Mouse (Mus musculus) forelimb bud, embryonic 11.5 days (tissue): ENCODE results near the gene Gm21964.

Experiments used
- DNase-seq: peaks from one replicate; pipeline ENCODE4 v3.0.0-alpha.2; 2012; ENCODE audit warnings: low read depth, low spot score

The Gm21964 gene

GRCm38 (mm10) chr8:110100907-110101306, at the start of gene Gm21964:
TSS of gene Gm21964 (plus strand) at chr8:110101207.
- DNase-seq, result no peak

GRCm38 (mm10) chr8:110051208-110051607, 49.8 kb upstream of the Gm21964 start:
- DNase-seq, result no peak

- DNase-seq, result no peak
Observed at GRCm38 (mm10) chr8:110058207-110058606, 42.8 kb upstream of the Gm21964 start.

GRCm38 (mm10) chr8:110064161-110064560, 36.8 kb upstream of the Gm21964 start:
- DNase-seq, result no peak

GRCm38 (mm10) chr8:110064606-110065365, 36.2 kb upstream of the Gm21964 start:
- DNase-seq, result no peak

GRCm38 (mm10) chr8:110065676-110066075, 35.3 kb upstream of the Gm21964 start:
- no peak for DNase-seq

GRCm38 (mm10) chr8:110069706-110070105, 31.3 kb upstream of the Gm21964 start:
- DNase-seq, result no peak

GRCm38 (mm10) chr8:110071600-110071999, 29.4 kb upstream of the Gm21964 start:
- DNase-seq, result peak; percentile 78

- no peak for DNase-seq
Observed at GRCm38 (mm10) chr8:110074496-110074895, 26.5 kb upstream of the Gm21964 start.

GRCm38 (mm10) chr8:110079282-110080221, 21.5 kb upstream of the Gm21964 start, which contains the start of gene Zfp612:
TSS of gene Zfp612 (plus strand) at chr8:110079746.
- DNase-seq, result peak; percentile 45

GRCm38 (mm10) chr8:110082416-110083105, 18.4 kb upstream of the Gm21964 start:
- DNase-seq, result peak; percentile 2

- no peak for DNase-seq
Observed at GRCm38 (mm10) chr8:110091869-110092268, 9.1 kb upstream of the Gm21964 start.

- DNase-seq, result no peak
Observed at GRCm38 (mm10) chr8:110101676-110102075, 669 bp downstream of the Gm21964 start.

GRCm38 (mm10) chr8:110102653-110103052, 1.6 kb downstream of the Gm21964 start, which contains the start of gene Gm17720:
TSS of gene Gm17720 (minus strand) at chr8:110102753.
- no peak for DNase-seq

GRCm38 (mm10) chr8:110119715-110120114, 18.7 kb downstream of the Gm21964 start:
- DNase-seq, result peak; percentile 18

GRCm38 (mm10) chr8:110130537-110130936, 29.5 kb downstream of the Gm21964 start:
- peak; percentile 79 for DNase-seq

GRCm38 (mm10) chr8:110134236-110134635, 33.2 kb downstream of the Gm21964 start:
- no peak for DNase-seq

- no peak for DNase-seq
Observed at GRCm38 (mm10) chr8:110135515-110135914, 34.5 kb downstream of the Gm21964 start.

- no peak for DNase-seq
Observed at GRCm38 (mm10) chr8:110140156-110140555, 39.1 kb downstream of the Gm21964 start.

GRCm38 (mm10) chr8:110140770-110141169, 39.8 kb downstream of the Gm21964 start:
- no peak for DNase-seq

GRCm38 (mm10) chr8:110145538-110145937, 44.5 kb downstream of the Gm21964 start:
- DNase-seq, result peak; percentile 81

- DNase-seq, result no peak
Observed at GRCm38 (mm10) chr8:110152951-110153350, 51.9 kb downstream of the Gm21964 start.
